Mouse (Mus musculus): ENCODE results near the gene Acss3. TPM values are rescaled to one million over a fixed set of nuclear protein-coding genes. Genes with fewer than 3 reads are reported as not detected.

The Acss3 gene
- 48.5 and 87.9 TPM in 2 replicates for total RNA-seq (2014; rRNA removed)
- polyA plus RNA-seq (2012; rRNA removed), result 10.0 and 18.6 TPM in 2 replicates

DNA sequence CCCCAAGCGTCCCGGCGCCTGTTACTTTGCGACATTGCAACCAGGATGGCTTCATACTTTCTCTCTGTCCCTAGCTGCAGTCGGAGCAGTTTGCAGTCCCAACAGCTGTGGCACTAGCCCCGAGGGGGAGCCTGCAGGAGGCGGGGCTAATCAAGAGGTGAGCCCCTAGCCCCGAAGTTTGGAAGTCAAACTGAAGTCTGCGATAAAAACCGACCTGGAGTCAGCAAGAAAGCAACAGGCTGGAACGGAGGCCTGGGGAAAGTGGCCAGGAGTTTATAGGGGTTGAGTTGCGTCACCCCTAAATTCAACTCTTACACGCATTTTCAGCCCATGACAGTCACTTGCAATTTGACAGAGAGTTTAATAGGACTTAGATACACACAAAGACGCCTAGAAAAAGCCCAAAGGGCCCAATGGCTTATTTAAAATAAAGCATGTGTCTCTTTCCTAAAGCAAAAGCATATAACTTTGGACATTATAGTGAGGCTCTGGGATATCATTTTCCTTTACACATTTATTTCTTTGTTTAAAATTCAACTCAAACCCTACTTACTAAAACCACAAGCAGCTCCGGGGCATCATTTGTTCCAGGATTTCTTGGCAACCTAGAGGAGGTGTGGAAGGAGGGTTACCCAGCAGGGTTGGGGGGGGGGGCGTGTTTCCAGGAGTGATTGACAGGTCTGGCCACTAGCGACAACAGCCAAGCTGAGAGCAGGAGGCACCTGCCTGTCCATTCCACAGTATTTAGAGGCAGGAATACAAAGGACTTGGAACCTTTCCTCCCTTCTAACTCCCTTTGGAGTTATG lies at the start of gene Acss3:
Gene Acss3, minus strand, starts transcription at position 140 of the 807 bp plus-strand sequence.
- under 1% methylated on average over 17 of the region's 17 CpGs for WGBS
- peak; percentile 89 for DNase-seq (ENCODE audit: extremely low read depth, low read depth, low spot score)
- H3K9ac ChIP-seq (ENCODE audit: low read depth, low read length), result peak within 1 kb of the TSS; percentile 88

DNA sequence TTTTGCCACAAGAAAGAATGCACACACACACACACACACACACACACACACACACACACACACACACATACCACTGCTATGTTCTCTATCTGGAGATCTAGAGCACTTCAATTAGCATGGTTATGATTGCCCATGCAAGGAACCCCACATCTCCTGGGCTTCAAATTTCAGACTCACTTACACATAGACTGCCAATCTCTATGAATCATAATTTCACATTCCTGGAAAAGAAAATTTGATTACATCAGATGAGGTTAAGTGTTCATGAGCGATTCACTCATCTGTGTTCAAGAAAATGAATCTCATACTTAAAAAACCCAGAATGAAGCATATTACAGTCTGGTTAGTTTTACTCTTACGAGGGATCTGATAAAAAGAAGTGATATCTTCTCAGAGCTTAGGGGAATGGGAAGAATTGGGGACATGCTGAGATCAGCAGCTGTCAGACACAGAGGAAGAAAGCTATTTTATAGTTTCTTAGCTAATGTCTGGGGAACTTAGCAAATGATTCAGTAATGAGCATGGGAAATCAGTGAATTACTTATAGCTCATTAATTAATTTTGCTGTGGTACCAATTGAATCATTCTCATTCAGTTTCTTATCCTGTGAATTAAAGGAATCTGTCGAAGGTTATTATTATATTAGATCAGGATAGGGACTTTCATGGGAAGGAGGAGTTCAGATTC lies 48.7 kb upstream of the Acss3 start:
- Histone ChIP-seq H3K36me3 (ENCODE audit: control insufficient read depth, insufficient read depth, low read length) (no peaks in the 10 kb centered on the region), H3K4me1 (ENCODE audit: control insufficient read depth, insufficient read depth, low read length) (no peaks in the 10 kb centered on the region), H3K27ac (replicated peaks; ENCODE audit: insufficient read depth, low read depth, low read length) (no peak overlapping the region), H3K27me3 (ENCODE audit: control insufficient read depth, insufficient read depth, low read length) (no peaks in the 10 kb centered on the region), H3K79me2 (ENCODE audit: control insufficient read depth, insufficient read depth, low read length) (no peaks in the 10 kb centered on the region), H3K4me3 (ENCODE audit: insufficient read depth, low read depth, low read length) (no peak overlapping the region), H3K9ac (ENCODE audit: low read depth, low read length) (no peak overlapping the region)
- 77% methylated on average over 3 of the region's 3 CpGs for WGBS
- DNase-seq (ENCODE audit: extremely low read depth, low read depth, low spot score), result no peak
- TF ChIP-seq CTCF (IDR thresholded peaks at IDR 0.05; ENCODE audit: low read depth, low read length) (no peak), POLR2A (IDR thresholded peaks at IDR 0.05; ENCODE audit: extremely low read depth, insufficient read depth, low read length) (no peak)

More for the DNA sequence above, at the start of gene Acss3:
- Histone ChIP-seq H3K27ac (replicated peaks; ENCODE audit: insufficient read depth, low read depth, low read length) (peak within 1 kb of the TSS; percentile 93), H3K79me2 (ENCODE audit: control insufficient read depth, insufficient read depth, low read length) (no peaks in the 10 kb centered on the region; the same call in 1 of the 2 replicates), H3K27me3 (ENCODE audit: control insufficient read depth, insufficient read depth, low read length) (no peaks in the 10 kb centered on the region), H3K4me1 (ENCODE audit: control insufficient read depth, insufficient read depth, low read length) (peaks cover 2% of the 10 kb centered on the region; the same call in 1 of the 2 replicates), H3K36me3 (ENCODE audit: control insufficient read depth, insufficient read depth, low read length) (no peaks in the 10 kb centered on the region), H3K4me3 (ENCODE audit: insufficient read depth, low read depth, low read length) (peak within 1 kb of the TSS; percentile 91)
- TF ChIP-seq POLR2A (IDR thresholded peaks at IDR 0.05; ENCODE audit: extremely low read depth, insufficient read depth, low read length), result 0 out of 2 replicates have a peak, but pooled peaks have one; percentile 12
- no peak for TF ChIP-seq CTCF (IDR thresholded peaks at IDR 0.05; ENCODE audit: low read depth, low read length)

DNA sequence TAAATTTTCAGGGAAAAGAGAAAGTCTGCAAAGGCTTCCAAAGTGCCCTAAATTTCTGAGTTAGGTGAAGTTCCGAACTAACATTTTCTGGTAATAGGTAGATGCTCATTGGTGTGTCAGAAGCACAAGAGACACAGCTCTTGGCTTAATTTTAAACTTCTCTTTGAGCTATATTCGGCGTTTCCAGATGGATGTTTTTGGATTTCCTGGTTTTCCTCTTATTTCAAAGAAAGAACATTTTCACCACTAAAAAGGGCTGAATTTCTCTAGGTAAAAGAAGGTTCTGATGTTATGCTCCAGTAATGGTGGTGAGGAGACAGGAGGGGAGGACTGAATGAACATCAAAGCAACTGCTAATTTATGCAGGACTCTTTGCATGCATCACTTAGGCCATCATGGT lies 43.0 kb upstream of the Acss3 start:
- no peak for TF ChIP-seq CTCF (IDR thresholded peaks at IDR 0.05; ENCODE audit: low read depth, low read length)
- no peak for TF ChIP-seq POLR2A (IDR thresholded peaks at IDR 0.05; ENCODE audit: extremely low read depth, insufficient read depth, low read length)
- H3K9ac ChIP-seq (ENCODE audit: low read depth, low read length), result no peak overlapping the region
- H3K4me3 ChIP-seq (ENCODE audit: insufficient read depth, low read depth, low read length), result no peak overlapping the region
- WGBS, result 87% methylated on average over 3 of the region's 3 CpGs
- H3K79me2 ChIP-seq (ENCODE audit: control insufficient read depth, insufficient read depth, low read length), result no peaks in the 10 kb centered on the region
- no peaks in the 10 kb centered on the region for H3K27me3 ChIP-seq (ENCODE audit: control insufficient read depth, insufficient read depth, low read length)
- DNase-seq (ENCODE audit: extremely low read depth, low read depth, low spot score), result no peak
- no peaks in the 10 kb centered on the region for H3K36me3 ChIP-seq (ENCODE audit: control insufficient read depth, insufficient read depth, low read length)
- H3K4me1 ChIP-seq (ENCODE audit: control insufficient read depth, insufficient read depth, low read length), result no peaks in the 10 kb centered on the region
- no peak overlapping the region for H3K27ac ChIP-seq (replicated peaks; ENCODE audit: insufficient read depth, low read depth, low read length)

DNA sequence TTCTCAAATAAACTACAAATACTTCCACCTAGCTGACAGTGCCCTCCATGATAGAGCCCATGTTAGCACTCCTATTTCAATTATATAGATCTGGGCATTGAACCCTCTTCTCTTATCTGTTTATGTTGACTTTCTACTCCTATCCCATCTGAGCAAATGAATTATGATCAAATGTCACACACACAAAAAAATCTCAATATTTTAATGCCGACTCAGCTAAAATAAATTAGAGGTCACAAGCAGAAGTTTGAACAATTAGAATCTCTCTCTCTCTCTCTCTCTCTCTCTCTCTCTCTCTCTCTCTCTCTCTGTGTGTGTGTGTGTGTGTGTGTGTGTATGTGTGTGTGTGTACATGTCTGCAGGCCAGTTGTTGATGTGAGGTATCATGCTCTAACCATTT lies 25.3 kb upstream of the Acss3 start:
- H3K4me3 ChIP-seq (ENCODE audit: insufficient read depth, low read depth, low read length), result no peak overlapping the region
- H3K79me2 ChIP-seq (ENCODE audit: control insufficient read depth, insufficient read depth, low read length), result no peaks in the 10 kb centered on the region
- 90% methylated on average over 1 of the region's 1 CpGs for WGBS
- no peaks in the 10 kb centered on the region for H3K4me1 ChIP-seq (ENCODE audit: control insufficient read depth, insufficient read depth, low read length)
- no peaks in the 10 kb centered on the region for H3K36me3 ChIP-seq (ENCODE audit: control insufficient read depth, insufficient read depth, low read length)
- no peak overlapping the region for H3K9ac ChIP-seq (ENCODE audit: low read depth, low read length)
- no peak for DNase-seq (ENCODE audit: extremely low read depth, low read depth, low spot score)
- no peak for TF ChIP-seq CTCF (IDR thresholded peaks at IDR 0.05; ENCODE audit: low read depth, low read length)
- no peak for TF ChIP-seq POLR2A (IDR thresholded peaks at IDR 0.05; ENCODE audit: extremely low read depth, insufficient read depth, low read length)
- H3K27ac ChIP-seq (replicated peaks; ENCODE audit: insufficient read depth, low read depth, low read length), result no peak overlapping the region
- H3K27me3 ChIP-seq (ENCODE audit: control insufficient read depth, insufficient read depth, low read length), result no peaks in the 10 kb centered on the region

DNA sequence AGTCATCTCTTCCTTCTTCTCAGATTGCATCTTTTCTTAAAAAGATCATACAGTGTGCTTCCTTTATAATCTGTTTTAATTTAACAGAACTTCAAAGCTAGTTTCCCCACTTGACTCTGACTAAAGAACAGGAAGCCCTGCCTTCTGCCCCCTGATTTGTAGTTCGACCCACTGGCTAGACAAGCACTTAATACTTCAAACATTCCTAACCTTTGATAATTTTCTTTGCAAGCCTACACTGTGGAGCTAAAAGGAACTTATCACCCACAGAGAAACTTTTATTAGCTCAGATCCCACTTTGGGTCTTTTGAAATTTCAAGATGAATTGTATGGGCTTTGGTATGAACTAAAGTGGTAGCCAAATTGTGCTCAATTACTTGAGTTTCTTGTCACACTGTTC lies 20.5 kb upstream of the Acss3 start:
- no peaks in the 10 kb centered on the region for H3K27me3 ChIP-seq (ENCODE audit: control insufficient read depth, insufficient read depth, low read length)
- H3K4me1 ChIP-seq (ENCODE audit: control insufficient read depth, insufficient read depth, low read length), result no peaks in the 10 kb centered on the region
- no peaks in the 10 kb centered on the region for H3K36me3 ChIP-seq (ENCODE audit: control insufficient read depth, insufficient read depth, low read length)
- no peak overlapping the region for H3K4me3 ChIP-seq (ENCODE audit: insufficient read depth, low read depth, low read length)
- TF ChIP-seq POLR2A (IDR thresholded peaks at IDR 0.05; ENCODE audit: extremely low read depth, insufficient read depth, low read length) (no peak), CTCF (IDR thresholded peaks at IDR 0.05; ENCODE audit: low read depth, low read length) (no peak)
- H3K9ac ChIP-seq (ENCODE audit: low read depth, low read length), result no peak overlapping the region
- no peak overlapping the region for H3K27ac ChIP-seq (replicated peaks; ENCODE audit: insufficient read depth, low read depth, low read length)
- WGBS, result 54% methylated on average over 1 of the region's 1 CpGs
- H3K79me2 ChIP-seq (ENCODE audit: control insufficient read depth, insufficient read depth, low read length), result no peaks in the 10 kb centered on the region
- no peak for DNase-seq (ENCODE audit: extremely low read depth, low read depth, low spot score)

Measured in liver, adult 2 months (tissue).